Mouse (Mus musculus) embryonic fibroblast, embryonic 13.5 days (primary cell): ENCODE results near the gene Lysmd2. TPM values are rescaled to one million over a fixed set of nuclear protein-coding genes. Genes with fewer than 3 reads are reported as not detected.

ENCODE experiments used
- H3K27ac ChIP-seq: 2 replicates; pipeline ENCODE4 v1.5.1; 2012; ENCODE audit warnings: low read length, control low read depth, inconsistent platforms; ENCODE audit not compliant: insufficient read depth
- H3K4me1 ChIP-seq: 2 replicates; pipeline ENCODE4 v1.6.1; 2011; ENCODE audit warnings: low read length; ENCODE audit not compliant: control insufficient read depth, insufficient read depth
- H3K4me3 ChIP-seq: 2 replicates; pipeline ENCODE4 v1.5.1; 2011; ENCODE audit warnings: mild to moderate bottlenecking, control low read depth, low read length; ENCODE audit not compliant: insufficient read depth
- CTCF ChIP-seq: IDR thresholded peaks from 2 replicates; pipeline ENCODE4 v1.5.1; 2011; ENCODE audit warnings: mild to moderate bottlenecking, control low read depth, low read length, moderate library complexity, borderline replicate concordance; ENCODE audit not compliant: insufficient read depth
- POLR2A ChIP-seq: IDR thresholded peaks from 2 replicates; pipeline ENCODE4 v1.6.1; 2011; ENCODE audit warnings: low read depth, mild to moderate bottlenecking, control low read depth, low read length, moderate library complexity
- polyA plus RNA-seq: library from polyadenylated mRNA; stranded (reverse); fragments of >200 nt; gene quantifications from 2 replicates; pipeline ENCODE4 v1.2.4, GENCODE M21; 2011; ENCODE audit warnings: low read depth; ENCODE audit not compliant: missing spikeins, insufficient read length

The Lysmd2 gene
- 8.9 and 10.4 TPM in 2 replicates for polyA plus RNA-seq

DNA sequence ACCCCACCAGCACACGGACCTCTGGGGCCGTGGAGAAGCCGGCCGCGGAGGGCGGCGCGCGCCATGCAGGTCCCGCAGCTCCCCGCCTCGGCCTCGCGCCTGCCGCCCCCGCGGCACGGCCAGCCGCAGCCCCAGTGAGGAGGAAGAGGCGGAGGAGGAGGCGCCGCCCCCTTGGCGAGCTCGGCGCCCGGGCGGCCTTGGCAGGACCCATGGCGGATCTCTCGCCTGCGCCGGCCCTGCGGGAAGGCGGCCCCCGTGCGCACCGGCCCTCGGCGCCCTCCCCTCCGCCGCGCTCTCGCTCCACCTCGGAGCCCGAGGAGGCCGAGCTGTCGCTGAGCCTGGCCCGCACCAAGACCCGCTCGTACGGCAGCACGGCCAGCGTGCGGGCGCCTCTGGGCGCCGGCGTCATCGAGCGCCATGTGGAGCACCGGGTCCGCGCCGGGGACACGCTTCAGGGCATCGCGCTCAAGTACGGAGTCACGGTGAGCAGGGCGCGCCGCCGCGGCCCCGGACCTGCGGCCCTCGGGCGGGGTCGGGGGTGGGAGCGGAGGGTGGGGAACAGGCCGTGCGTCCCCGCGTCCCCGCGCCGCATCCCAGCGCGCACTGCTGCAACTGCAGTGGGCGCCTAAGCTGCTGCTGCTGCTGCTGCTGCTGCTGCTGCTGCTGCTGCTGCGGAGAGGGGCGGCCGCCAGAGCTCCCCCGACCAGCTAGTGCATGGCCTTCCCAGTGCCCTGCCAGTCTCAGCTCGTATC, at the start of gene Lysmd2:
Gene Lysmd2, plus strand, starts transcription at position 186 of the 752 bp plus-strand sequence.
- H3K4me3 ChIP-seq: peak within 1 kb of the TSS; percentile 82
- TF ChIP-seq CTCF (no peak), POLR2A (peak; percentile 63)
- H3K27ac ChIP-seq: no peak within 1 kb of the TSS; the same call in 1 of the 2 replicates
- H3K4me1 ChIP-seq: no peaks in the 10 kb centered on the region

DNA sequence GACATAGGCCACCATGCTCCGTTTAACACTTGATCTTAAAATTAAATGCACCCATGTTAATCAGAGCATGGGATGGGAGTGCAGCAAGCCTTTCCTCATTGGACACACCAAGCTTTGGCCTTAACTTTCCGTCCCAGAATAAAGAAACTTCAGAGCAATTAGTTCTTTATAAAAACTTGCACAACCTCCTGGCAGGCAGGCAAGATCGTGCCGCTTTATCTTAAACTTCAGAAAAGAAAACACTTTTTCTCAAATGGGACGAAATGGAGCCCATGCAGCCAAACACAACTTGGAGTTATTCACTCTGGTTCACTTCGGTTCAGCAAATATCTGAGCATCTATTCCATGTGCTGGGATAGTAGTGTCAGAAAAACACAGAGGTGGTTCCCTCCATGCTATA, 46.2 kb upstream of the Lysmd2 start:
- H3K4me1 ChIP-seq: no peaks in the 10 kb centered on the region
- TF ChIP-seq POLR2A: no peak
- TF ChIP-seq CTCF: no peak
- no peak overlapping the region for H3K4me3 ChIP-seq
- H3K27ac ChIP-seq: no peak overlapping the region

DNA sequence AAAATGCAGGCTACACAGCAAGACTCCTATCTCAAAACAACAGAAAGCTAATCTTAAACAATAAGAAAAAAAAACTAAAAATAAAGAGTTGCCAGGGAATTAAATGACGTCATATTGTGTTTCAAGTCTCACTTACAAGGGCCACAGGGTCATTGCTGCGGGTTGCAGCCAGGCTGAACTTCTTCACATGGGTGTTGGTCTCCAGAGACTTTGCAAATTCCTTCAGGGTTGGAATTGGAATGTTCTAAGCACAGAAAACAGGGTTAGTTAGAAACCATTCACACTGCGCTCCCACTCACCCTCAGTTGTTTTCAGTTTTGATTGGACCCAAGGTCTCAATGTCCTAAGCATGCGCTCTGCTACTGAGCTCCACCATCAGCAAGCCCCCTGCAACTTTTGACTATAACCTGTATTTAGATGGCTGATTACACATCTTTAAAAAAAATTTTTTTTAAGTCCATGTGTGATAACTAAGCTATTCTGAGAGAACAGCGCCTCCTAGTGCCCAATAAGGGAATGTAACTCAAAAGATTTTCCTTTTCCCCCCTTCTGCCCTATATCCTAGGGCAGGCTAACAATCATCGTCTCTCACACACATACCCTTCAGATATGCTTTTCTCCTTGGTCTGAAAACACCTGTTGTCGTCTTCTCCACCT, 43.7 kb upstream of the Lysmd2 start:
- no peak overlapping the region for H3K4me3 ChIP-seq
- TF ChIP-seq CTCF (no peak), POLR2A (no peak)
- no peaks in the 10 kb centered on the region for H3K4me1 ChIP-seq
- H3K27ac ChIP-seq: no peak overlapping the region

DNA sequence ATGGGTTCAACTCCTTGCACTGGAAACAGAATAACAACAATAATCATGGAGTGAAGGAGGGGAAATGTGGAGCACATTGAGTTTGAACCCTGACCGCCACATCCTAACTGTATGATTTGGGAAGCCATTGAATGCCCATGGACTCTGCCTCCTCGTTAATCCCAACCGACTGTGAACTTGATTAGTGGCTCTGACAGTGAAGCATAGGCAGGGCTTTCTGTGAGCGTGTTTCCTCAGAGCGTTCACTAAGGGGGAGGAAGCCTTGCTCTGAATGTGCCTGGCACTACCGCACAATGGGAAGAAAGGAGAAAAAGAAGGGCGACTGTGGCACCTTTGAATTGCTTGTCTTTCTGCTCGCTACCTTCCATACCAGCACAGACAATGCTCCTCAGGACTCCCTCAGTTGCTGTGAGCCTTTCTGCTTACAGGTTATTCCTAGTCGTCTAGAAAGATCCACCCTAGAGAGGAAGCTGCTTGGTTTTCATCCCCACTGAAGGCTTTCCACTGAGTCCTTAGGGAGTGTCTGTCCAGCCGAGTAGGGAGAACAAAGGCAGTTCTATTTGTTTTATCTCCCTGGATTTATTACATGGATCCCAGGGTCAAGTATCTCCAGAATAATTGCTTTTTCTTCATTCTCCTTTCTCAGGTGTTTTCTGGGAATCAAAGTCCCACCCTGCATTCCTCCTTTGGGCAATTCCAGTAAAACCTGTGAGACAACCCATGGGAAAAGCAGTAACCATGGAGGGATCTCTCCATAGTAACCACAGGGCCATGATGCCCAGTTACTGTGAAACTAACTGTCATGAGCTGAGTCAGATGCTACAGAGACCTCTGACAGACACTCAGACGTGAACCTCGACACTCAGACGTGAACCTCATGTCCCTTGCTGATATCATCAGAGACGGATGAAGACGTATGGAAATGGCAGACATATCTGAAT, 35.4 kb upstream of the Lysmd2 start:
- Histone ChIP-seq H3K4me3 (no peak overlapping the region), H3K27ac (no peak overlapping the region), H3K4me1 (no peaks in the 10 kb centered on the region)
- TF ChIP-seq CTCF (no peak), POLR2A (no peak)

DNA sequence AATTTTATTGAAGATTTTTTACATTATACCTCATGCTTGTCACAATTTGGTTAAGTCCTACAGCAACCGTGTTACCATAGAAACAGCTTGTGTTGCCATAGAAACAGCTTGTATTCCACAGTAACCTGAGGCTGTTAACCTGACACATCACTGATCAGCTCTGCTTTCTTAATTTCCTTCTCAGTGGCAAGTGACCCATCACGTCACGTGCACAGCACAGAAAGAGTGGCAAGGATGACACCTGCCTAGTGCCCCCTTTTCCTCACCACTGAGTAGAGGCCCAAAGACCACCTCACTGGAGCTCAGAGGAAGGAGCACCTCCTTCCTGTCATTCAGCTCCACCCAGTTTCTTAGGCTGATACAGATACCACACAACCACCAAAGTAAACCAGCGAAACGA, 32.1 kb upstream of the Lysmd2 start:
- Histone ChIP-seq H3K4me1 (no peaks in the 10 kb centered on the region), H3K4me3 (no peak overlapping the region), H3K27ac (no peak overlapping the region)
- no peak for TF ChIP-seq POLR2A
- TF ChIP-seq CTCF: no peak

DNA sequence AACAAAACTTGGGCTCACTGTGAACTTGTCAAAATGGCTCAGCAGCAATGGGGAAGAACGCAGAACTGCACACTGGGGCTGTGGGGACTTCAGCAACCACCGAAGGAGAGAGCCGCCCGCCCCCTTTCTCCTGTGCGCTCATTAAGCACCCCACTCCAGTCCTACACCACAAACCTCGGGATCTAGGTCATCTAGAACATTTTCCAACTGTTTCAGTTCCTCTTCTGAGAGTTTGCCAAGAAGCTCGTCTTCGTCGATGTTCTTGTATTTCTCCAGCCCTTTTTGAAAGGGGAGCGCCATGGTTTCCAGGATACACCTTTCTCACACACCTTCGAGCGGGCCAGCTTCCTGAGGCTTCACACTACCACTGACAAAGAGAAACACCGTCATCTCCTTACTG, 28.5 kb upstream of the Lysmd2 start:
- Histone ChIP-seq H3K4me1 (no peaks in the 10 kb centered on the region), H3K4me3 (no peak overlapping the region), H3K27ac (no peak overlapping the region)
- no peak for TF ChIP-seq POLR2A

DNA sequence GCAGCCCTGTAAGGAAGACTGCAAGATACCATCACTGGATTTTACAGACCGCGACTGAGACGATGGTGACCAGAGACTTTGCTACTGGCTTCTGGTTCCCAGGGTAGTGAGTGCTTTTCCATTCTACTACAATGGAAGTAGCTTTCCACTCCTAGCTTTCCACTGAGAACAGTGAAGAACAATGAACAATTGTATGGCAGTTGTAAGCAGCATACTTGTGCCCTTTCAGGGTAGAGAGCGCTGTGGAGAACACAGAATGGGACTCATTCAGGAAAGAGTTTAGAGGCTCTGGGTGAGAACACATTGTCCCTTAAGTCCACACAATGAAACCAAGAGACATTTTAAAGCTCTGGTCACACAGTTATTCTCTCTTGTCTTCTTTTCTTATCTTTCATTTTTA, 27.9 kb upstream of the Lysmd2 start:
- Histone ChIP-seq H3K4me1 (no peaks in the 10 kb centered on the region), H3K27ac (no peak overlapping the region), H3K4me3 (no peak overlapping the region)
- TF ChIP-seq CTCF (no peak), POLR2A (no peak)

DNA sequence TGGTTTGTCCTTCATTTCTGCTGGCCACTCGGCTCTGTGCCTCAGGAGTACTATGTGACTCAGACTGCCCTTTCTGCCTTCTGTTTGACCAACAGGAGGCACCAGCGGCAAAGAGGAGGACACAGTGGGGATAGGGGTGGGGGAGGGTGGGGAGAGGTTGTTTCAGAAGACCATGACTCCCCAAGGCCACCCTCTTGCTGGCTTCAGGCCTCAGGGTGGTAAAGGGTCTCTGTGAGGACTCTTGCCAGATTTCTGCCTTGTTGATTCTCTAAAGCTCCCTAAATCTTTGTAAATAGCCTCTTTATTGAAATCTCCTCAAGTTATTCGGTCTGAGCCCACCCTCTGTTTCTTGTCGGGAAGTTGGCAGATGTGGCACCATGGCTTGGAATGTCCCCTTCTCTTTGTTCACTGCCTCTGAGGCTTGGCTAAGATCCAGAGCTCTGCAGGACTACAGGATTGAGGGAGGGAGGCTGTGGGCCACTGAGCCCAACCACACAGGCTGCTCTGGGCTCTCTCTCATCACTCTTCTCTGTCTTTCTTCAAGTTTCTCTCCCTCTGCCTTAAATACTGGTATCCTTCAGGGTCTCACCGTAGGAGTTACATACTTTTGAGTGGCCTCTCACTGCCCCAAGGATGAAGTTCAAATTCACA, 26.2 kb upstream of the Lysmd2 start:
- no peaks in the 10 kb centered on the region for H3K4me1 ChIP-seq
- no peak for TF ChIP-seq POLR2A
- TF ChIP-seq CTCF: no peak
- H3K27ac ChIP-seq: no peak overlapping the region
- no peak overlapping the region for H3K4me3 ChIP-seq
